Mouse (Mus musculus) bone marrow macrophage, adult 2 months (primary cell): ENCODE measurements around the gene Rnf115.

Experiments
- CTCF ChIP-seq: IDR thresholded peaks from 2 replicates; pipeline ENCODE4 v1.5.1; 2012; ENCODE audit warnings: low read depth, mild to moderate bottlenecking, low read length, moderate library complexity
- POLR2A ChIP-seq: IDR thresholded peaks from 2 replicates; pipeline ENCODE4 v1.6.1; 2012; ENCODE audit warnings: mild to moderate bottlenecking, low read depth, low read length, borderline replicate concordance

GRCm38 (mm10) chr3:96744348-96744747 lies 16.9 kb downstream of the Rnf115 start:
- no peak for TF ChIP-seq POLR2A
- no peak for TF ChIP-seq CTCF
